Mouse (Mus musculus) E14TG2a.4 (cell line): ENCODE measurements around the gene Spred3.
"Not testable (repeated sequence)": the region's sequence is repeated elsewhere in the genome, so short reads cannot be mapped to it uniquely, and the experiment has no call there.

ENCODE experiments used
- CTCF ChIP-seq: conservative IDR thresholded peaks from 2 replicates; pipeline ENCODE4 v1.5.1; 2014; ENCODE audit warnings: low read length
- NANOG ChIP-seq: IDR thresholded peaks from 2 replicates; pipeline ENCODE4 v1.6.1; 2014; ENCODE audit warnings: borderline replicate concordance, low read length, mixed read lengths

DNA sequence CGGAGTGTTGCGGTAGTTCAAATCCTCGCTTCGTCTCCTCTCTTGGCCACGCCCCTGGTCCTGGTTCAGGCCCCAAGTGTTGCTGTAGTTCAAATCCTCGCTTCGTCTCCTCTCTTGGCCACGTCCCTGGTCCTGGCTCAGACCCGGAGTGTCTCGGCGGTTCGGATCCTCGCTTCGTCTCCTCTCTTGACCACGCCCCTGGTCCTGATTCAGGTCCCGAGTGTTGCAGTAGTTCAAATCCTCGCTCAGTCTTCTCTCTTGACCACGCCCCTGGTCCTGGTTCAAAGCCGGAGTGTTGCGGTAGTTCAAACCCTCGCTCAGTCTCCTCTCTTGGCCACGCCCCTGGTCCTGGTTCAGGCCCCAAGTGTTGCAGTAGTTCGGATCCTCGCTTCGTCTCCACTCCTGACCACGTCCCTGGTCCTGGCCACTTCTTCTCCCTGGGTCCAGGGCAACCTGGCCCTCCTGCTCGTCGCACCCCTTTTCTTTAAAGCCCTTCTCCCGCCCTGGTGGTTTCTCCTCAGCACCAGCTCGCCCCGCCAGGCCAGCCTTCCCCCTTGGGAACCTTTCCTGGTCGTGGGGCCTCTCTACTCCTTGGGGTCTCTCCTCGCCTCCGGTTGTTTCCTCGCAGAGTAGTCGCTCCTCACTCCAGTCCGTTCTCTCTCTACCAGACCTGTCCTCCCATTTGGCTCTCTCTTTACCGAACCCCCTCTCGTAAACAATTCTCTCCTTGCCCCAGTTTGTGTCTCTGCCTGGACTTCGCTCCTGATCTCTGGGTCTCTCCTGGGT, 42.8 kb upstream of the Spred3 start:
- TF ChIP-seq CTCF, NANOG: not testable (repeated sequence)
